Mouse (Mus musculus): ENCODE measurements around the gene Ropn1. TPM values are rescaled to one million over a fixed set of nuclear protein-coding genes. Genes with fewer than 3 reads are reported as not detected.

Gene Ropn1
- polyA plus RNA-seq (2014; fragmentation: Illumina TruSeq; extraction: RNeasy Lipid Tissue Mini Kit (QIAGEN cat#74804); ENCODE audit: low read depth, low replicate concordance): not detected

DNA sequence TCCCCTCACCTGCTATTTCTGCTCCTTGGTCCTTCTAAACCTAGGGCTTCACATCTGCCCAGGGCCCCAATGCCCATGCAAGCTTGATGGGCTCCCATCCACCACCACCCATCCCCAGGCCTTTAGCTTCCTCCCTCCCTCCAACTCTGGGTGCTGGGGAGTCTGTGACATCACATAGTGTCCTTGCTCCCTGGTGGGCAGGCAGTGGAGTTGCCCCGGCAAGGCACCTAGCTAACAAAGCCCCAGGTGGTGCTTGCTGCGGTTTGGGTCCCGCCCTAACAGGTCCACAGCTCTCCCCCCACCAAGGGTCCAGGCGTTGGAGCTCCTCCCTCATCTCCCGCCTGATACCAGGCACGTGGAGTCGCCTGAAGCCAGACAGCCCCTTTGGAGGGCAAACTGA, at the start of gene Ropn1:
Ropn1 (plus strand) TSS at position 301 of the 400 bp plus-strand sequence.

DNA sequence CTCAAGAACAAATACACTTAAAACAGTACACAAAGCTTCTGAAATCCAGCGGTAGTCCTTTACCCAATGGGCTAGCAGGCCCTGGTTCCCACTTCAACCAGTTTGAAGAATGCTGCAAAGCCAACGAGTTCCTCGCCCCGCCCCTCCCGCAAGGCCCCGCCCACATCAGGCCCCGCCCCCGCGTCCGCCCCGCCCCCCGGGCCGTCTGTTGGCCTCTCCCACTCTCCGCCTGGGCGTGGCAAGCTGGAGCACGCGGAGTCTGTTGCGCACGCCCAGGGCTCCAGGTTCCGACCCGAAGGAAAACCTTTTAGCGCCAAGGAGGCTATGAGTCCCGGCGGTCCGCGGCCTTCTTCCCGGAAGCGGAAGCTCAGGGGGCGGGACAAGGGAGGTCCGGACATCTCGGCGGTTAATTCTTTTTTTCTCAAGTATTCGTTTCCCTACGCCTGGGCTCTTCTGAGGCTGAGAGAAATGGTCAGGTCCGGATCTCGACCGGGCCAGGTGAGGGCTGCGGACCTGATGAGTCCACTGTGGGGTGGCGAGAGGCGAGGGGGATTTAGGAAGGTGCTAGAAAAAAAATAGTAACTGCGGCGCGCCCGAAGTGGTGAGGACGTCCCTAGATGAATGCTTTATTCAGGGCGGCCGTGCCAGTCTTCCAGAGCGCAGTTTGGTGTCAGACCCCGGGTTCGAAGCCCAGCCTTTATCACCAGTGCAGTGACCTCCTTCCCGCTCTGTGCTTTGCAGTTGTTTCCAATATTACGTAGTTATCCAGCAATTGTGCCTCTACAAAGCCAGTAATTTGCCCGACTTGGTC, 40.8 kb downstream of the Ropn1 start, which contains the start of gene Ccdc14:
Ccdc14 (plus strand) TSS at position 283 of the 811 bp plus-strand sequence.

Other genes with a start within 250 kb of the Ropn1 start
- gene Kalrn, start 76.4 kb upstream of the Ropn1 start, polyA plus RNA-seq (2014; fragmentation: Illumina TruSeq; extraction: RNeasy Lipid Tissue Mini Kit (QIAGEN cat#74804); ENCODE audit: low read depth, low replicate concordance): 12.6 TPM
- 0.82 TPM for gene Ccdc14, start 40.7 kb downstream of the Ropn1 start, polyA plus RNA-seq (2014; fragmentation: Illumina TruSeq; extraction: RNeasy Lipid Tissue Mini Kit (QIAGEN cat#74804); ENCODE audit: low read depth, low replicate concordance)
- 19.2 TPM for gene Mylk, start 95.3 kb downstream of the Ropn1 start, polyA plus RNA-seq (2014; fragmentation: Illumina TruSeq; extraction: RNeasy Lipid Tissue Mini Kit (QIAGEN cat#74804); ENCODE audit: low read depth, low replicate concordance)